Mouse (Mus musculus): Measurements from ENCODE around the gene Ftl1.

Gene Ftl1

DNA sequence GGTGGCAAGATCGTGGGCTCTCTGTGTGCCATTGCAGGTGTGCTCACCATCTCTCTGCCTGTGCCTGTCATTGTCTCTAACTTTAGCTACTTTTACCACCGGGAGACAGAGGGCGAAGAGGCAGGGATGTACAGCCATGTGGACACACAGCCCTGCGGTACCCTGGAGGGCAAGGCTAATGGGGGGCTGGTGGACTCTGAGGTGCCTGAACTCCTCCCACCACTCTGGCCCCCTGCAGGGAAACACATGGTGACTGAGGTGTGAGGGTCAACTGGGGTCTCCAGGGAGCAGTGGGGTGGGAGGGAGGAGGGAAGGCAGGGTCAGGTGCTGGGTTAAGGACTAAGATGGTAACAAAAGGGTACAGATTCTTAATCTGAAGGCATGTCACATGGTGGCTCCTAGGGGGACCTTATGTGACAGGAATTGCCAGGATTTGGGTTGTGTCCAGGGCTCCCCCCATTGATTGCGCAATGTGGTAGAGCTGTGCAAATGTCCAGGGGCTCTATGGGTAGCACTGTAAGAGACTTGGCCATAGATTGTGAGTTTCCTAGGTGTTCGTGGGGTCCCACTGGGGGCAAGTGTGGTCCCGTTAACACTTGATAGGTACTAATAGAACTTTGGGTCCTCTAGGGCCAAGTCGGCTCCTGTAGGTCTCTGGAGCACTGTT, 50.1 kb downstream of the Ftl1 start:
- no peak for DNase-seq

GRCm38 (mm10) chr7:45408949-45409348, 50.7 kb downstream of the Ftl1 start:
- no peak for DNase-seq

DNA sequence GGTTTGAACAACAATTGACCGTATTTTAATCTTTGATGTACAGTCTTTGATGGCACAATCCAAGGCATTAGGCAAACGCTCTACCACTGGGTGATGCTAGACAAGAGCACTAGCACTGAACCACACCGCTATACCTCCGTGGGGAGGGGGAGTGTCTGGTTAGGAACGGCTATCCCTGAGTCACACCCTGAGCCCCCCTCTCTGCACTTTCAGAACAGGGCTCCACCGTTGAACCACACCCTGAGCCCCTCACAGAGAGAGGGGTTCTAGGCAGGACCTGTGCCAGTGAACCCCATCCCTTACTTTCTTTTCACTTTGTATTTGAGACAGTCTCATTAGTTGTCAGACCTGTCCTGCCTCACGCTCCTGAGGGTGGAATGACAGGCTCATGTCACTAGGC, 51.3 kb downstream of the Ftl1 start:
- DNase-seq = no peak

Measured in cerebellum, postnatal 36 days (tissue).